Mouse (Mus musculus): ENCODE data around the gene Ncoa7. TPM values are rescaled to one million over a fixed set of nuclear protein-coding genes. Genes with fewer than 3 reads are reported as not detected.

The Ncoa7 gene
- polyA plus RNA-seq, 1 experiment from 2014 or later, result 9.2 TPM

Other genes with a start within 250 kb of the Ncoa7 start
- 30.6 and 31.4 TPM in 2 replicates for gene Trmt11, start 202.6 kb downstream of the Ncoa7 start, polyA plus RNA-seq (2014; fragmentation: Nextera tagmentation; extraction: Ambion mirVana)
- gene Hint3, start 173.7 kb downstream of the Ncoa7 start, polyA plus RNA-seq (2014; fragmentation: Nextera tagmentation; extraction: Ambion mirVana), result 21.9 and 25.4 TPM in 2 replicates
- 4.0 and 4.4 TPM in 2 replicates for gene Hey2, start 39.5 kb upstream of the Ncoa7 start, polyA plus RNA-seq (2014; fragmentation: Nextera tagmentation; extraction: Ambion mirVana)